Mouse (Mus musculus): ENCODE results near the gene Eid3. TPM values are rescaled to one million over a fixed set of nuclear protein-coding genes. Genes with fewer than 3 reads are reported as not detected.

Gene Eid3
- polyA plus RNA-seq, 1 experiment from 2014 or later, result 0.20 TPM

GRCm38 (mm10) chr10:82889447-82889973 lies 23.1 kb downstream of the Eid3 start:
- 30% methylated on average over 9 of the region's 9 CpGs for WGBS
- peaks cover 9 to 21% of the 10 kb centered on the region in 2 experiments for H3K4me1 ChIP-seq (ENCODE audit: control insufficient read depth in 2 of 2, insufficient read depth in 2 of 2, low read length in 2 of 2)
- H3K4me3 ChIP-seq (ENCODE audit: control insufficient read depth in 1 of 2, insufficient read depth in 1 of 2, low read depth in 1 of 2, low read length in 2 of 2), result no peak overlapping the region
- peak overlapping the region; percentile 46 to 80 for H3K27ac ChIP-seq (replicated peaks in 1 of 2; ENCODE audit: control insufficient read depth in 1 of 2, insufficient read depth in 1 of 2, low read depth in 2 of 2, low read length in 2 of 2)
- peaks cover 91% of the 10 kb centered on the region for H3K36me3 ChIP-seq (ENCODE audit: control insufficient read depth, insufficient read depth, low read length)
- no peak overlapping the region for H3K4me2 ChIP-seq (ENCODE audit: low read length)
- no peaks in the 10 kb centered on the region for H3K9me3 ChIP-seq (ENCODE audit: control insufficient read depth, low read length)
- peak; percentile 82 for ATAC-seq (ENCODE audit: insufficient number of reproducible peaks, insufficient read depth, low FRiP score, low read depth)
- H3K27me3 ChIP-seq (ENCODE audit: control insufficient read depth, insufficient read depth, low read length), result no peaks in the 10 kb centered on the region
- H3K9ac ChIP-seq (ENCODE audit: low read length), result peak overlapping the region; percentile 25; the same call in 1 of the 2 replicates

- ATAC-seq (ENCODE audit: insufficient number of reproducible peaks, insufficient read depth, low FRiP score, low read depth), result no peak
- WGBS, result 88% methylated on average over 2 of the region's 2 CpGs
- Histone ChIP-seq H3K9ac (ENCODE audit: low read length) (no peak overlapping the region), H3K4me1 (ENCODE audit: control insufficient read depth in 2 of 2, insufficient read depth in 2 of 2, low read length in 2 of 2) (peaks cover 9 to 21% of the 10 kb centered on the region in 2 experiments), H3K27me3 (ENCODE audit: control insufficient read depth, insufficient read depth, low read length) (no peaks in the 10 kb centered on the region), H3K4me2 (ENCODE audit: low read length) (no peak overlapping the region), H3K4me3 (ENCODE audit: control insufficient read depth in 1 of 2, insufficient read depth in 1 of 2, low read depth in 1 of 2, low read length in 2 of 2) (no peak overlapping the region), H3K36me3 (ENCODE audit: control insufficient read depth, insufficient read depth, low read length) (peaks cover 91% of the 10 kb centered on the region), H3K27ac (replicated peaks in 1 of 2; ENCODE audit: control insufficient read depth in 1 of 2, insufficient read depth in 1 of 2, low read depth in 2 of 2, low read length in 2 of 2) (no peak overlapping the region), H3K9me3 (ENCODE audit: control insufficient read depth, low read length) (no peaks in the 10 kb centered on the region)
These were observed 24.5 kb downstream of the Eid3 start for GRCm38 (mm10) chr10:82890936-82891335.

GRCm38 (mm10) chr10:82891427-82891826 lies 25.0 kb downstream of the Eid3 start:
- ATAC-seq (ENCODE audit: insufficient number of reproducible peaks, insufficient read depth, low FRiP score, low read depth), result no peak
- H3K4me2 ChIP-seq (ENCODE audit: low read length), result no peak overlapping the region
- H3K27ac ChIP-seq (replicated peaks in 1 of 2; ENCODE audit: control insufficient read depth in 1 of 2, insufficient read depth in 1 of 2, low read depth in 2 of 2, low read length in 2 of 2), result no peak overlapping the region
- peaks cover 9 to 21% of the 10 kb centered on the region in 2 experiments for H3K4me1 ChIP-seq (ENCODE audit: control insufficient read depth in 2 of 2, insufficient read depth in 2 of 2, low read length in 2 of 2)
- H3K36me3 ChIP-seq (ENCODE audit: control insufficient read depth, insufficient read depth, low read length), result peaks cover 91% of the 10 kb centered on the region
- WGBS, result 83% methylated on average over 7 of the region's 7 CpGs
- H3K27me3 ChIP-seq (ENCODE audit: control insufficient read depth, insufficient read depth, low read length), result no peaks in the 10 kb centered on the region
- H3K9ac ChIP-seq (ENCODE audit: low read length), result no peak overlapping the region
- H3K4me3 ChIP-seq (ENCODE audit: control insufficient read depth in 1 of 2, insufficient read depth in 1 of 2, low read depth in 1 of 2, low read length in 2 of 2), result no peak overlapping the region
- no peaks in the 10 kb centered on the region for H3K9me3 ChIP-seq (ENCODE audit: control insufficient read depth, low read length)

- WGBS, result 85% methylated on average over 9 of the region's 9 CpGs
- Histone ChIP-seq H3K27me3 (ENCODE audit: control insufficient read depth, insufficient read depth, low read length) (no peaks in the 10 kb centered on the region), H3K4me3 (ENCODE audit: control insufficient read depth in 1 of 2, insufficient read depth in 1 of 2, low read depth in 1 of 2, low read length in 2 of 2) (no peak overlapping the region), H3K9me3 (ENCODE audit: control insufficient read depth, low read length) (no peaks in the 10 kb centered on the region), H3K36me3 (ENCODE audit: control insufficient read depth, insufficient read depth, low read length) (peaks cover 91% of the 10 kb centered on the region), H3K27ac (replicated peaks in 1 of 2; ENCODE audit: control insufficient read depth in 1 of 2, insufficient read depth in 1 of 2, low read depth in 2 of 2, low read length in 2 of 2) (no peak overlapping the region), H3K9ac (ENCODE audit: low read length) (no peak overlapping the region), H3K4me1 (ENCODE audit: control insufficient read depth in 2 of 2, insufficient read depth in 2 of 2, low read length in 2 of 2) (peaks cover 9 to 21% of the 10 kb centered on the region in 2 experiments), H3K4me2 (ENCODE audit: low read length) (no peak overlapping the region)
- no peak for ATAC-seq (ENCODE audit: insufficient number of reproducible peaks, insufficient read depth, low FRiP score, low read depth)
These were observed 26.1 kb downstream of the Eid3 start for GRCm38 (mm10) chr10:82892442-82893055.

- peaks cover 86% of the 10 kb centered on the region for H3K36me3 ChIP-seq (ENCODE audit: control insufficient read depth, insufficient read depth, low read length)
- ATAC-seq (ENCODE audit: insufficient number of reproducible peaks, insufficient read depth, low FRiP score, low read depth), result no peak
- H3K4me1 ChIP-seq (ENCODE audit: control insufficient read depth in 2 of 2, insufficient read depth in 2 of 2, low read length in 2 of 2), result peaks cover 9 to 17% of the 10 kb centered on the region in 2 experiments
- no peak overlapping the region for H3K4me2 ChIP-seq (ENCODE audit: low read length)
- no peak overlapping the region for H3K4me3 ChIP-seq (ENCODE audit: control insufficient read depth in 1 of 2, insufficient read depth in 1 of 2, low read depth in 1 of 2, low read length in 2 of 2)
- 78% methylated on average over 18 of the region's 18 CpGs for WGBS
- H3K27ac ChIP-seq (replicated peaks in 1 of 2; ENCODE audit: control insufficient read depth in 1 of 2, insufficient read depth in 1 of 2, low read depth in 2 of 2, low read length in 2 of 2), result no peak overlapping the region
- H3K9ac ChIP-seq (ENCODE audit: low read length), result no peak overlapping the region
- H3K27me3 ChIP-seq (ENCODE audit: control insufficient read depth, insufficient read depth, low read length), result no peaks in the 10 kb centered on the region
- no peaks in the 10 kb centered on the region for H3K9me3 ChIP-seq (ENCODE audit: control insufficient read depth, low read length)
These were observed 27.6 kb downstream of the Eid3 start for GRCm38 (mm10) chr10:82893872-82894650.

- peaks cover 8 to 11% of the 10 kb centered on the region in 2 experiments for H3K4me1 ChIP-seq (ENCODE audit: control insufficient read depth in 2 of 2, insufficient read depth in 2 of 2, low read length in 2 of 2)
- no peak for ATAC-seq (ENCODE audit: insufficient number of reproducible peaks, insufficient read depth, low FRiP score, low read depth)
- no peak overlapping the region for H3K4me2 ChIP-seq (ENCODE audit: low read length)
- peaks cover 52% of the 10 kb centered on the region for H3K36me3 ChIP-seq (ENCODE audit: control insufficient read depth, insufficient read depth, low read length)
- H3K27ac ChIP-seq (replicated peaks in 1 of 2; ENCODE audit: control insufficient read depth in 1 of 2, insufficient read depth in 1 of 2, low read depth in 2 of 2, low read length in 2 of 2), result no peak overlapping the region
- H3K27me3 ChIP-seq (ENCODE audit: control insufficient read depth, insufficient read depth, low read length), result no peaks in the 10 kb centered on the region
- WGBS, result 93% methylated on average over 13 of the region's 13 CpGs
- no peak overlapping the region for H3K9ac ChIP-seq (ENCODE audit: low read length)
- no peak overlapping the region for H3K4me3 ChIP-seq (ENCODE audit: control insufficient read depth in 1 of 2, insufficient read depth in 1 of 2, low read depth in 1 of 2, low read length in 2 of 2)
- H3K9me3 ChIP-seq (ENCODE audit: control insufficient read depth, low read length), result no peaks in the 10 kb centered on the region
These were observed 31.5 kb downstream of the Eid3 start for GRCm38 (mm10) chr10:82897936-82898335.

- Histone ChIP-seq H3K4me2 (ENCODE audit: low read length) (peak overlapping the region; percentile 33), H3K27me3 (ENCODE audit: control insufficient read depth, insufficient read depth, low read length) (no peaks in the 10 kb centered on the region), H3K9me3 (ENCODE audit: control insufficient read depth, low read length) (no peaks in the 10 kb centered on the region), H3K27ac (replicated peaks in 1 of 2; ENCODE audit: control insufficient read depth in 1 of 2, insufficient read depth in 1 of 2, low read depth in 2 of 2, low read length in 2 of 2) (peak overlapping the region; percentile 49 to 57; a peak in 3 of 4 replicates), H3K36me3 (ENCODE audit: control insufficient read depth, insufficient read depth, low read length) (peaks cover 43% of the 10 kb centered on the region), H3K4me1 (ENCODE audit: control insufficient read depth in 2 of 2, insufficient read depth in 2 of 2, low read length in 2 of 2) (peaks cover 8 to 11% of the 10 kb centered on the region in 2 experiments), H3K9ac (ENCODE audit: low read length) (no peak overlapping the region), H3K4me3 (ENCODE audit: control insufficient read depth in 1 of 2, insufficient read depth in 1 of 2, low read depth in 1 of 2, low read length in 2 of 2) (no peak overlapping the region)
- ATAC-seq (ENCODE audit: insufficient number of reproducible peaks, insufficient read depth, low FRiP score, low read depth), result 0 out of 2 replicates have a peak, but pooled peaks have one; percentile 20
- 18% methylated on average over 7 of the region's 7 CpGs for WGBS
These were observed 32.5 kb downstream of the Eid3 start for GRCm38 (mm10) chr10:82898893-82899292.

All from heart, embryonic 14.5 days (tissue).